In genomic region chr5:17833797-17834196, GRCm38 (mm10) we compare ENCODE assay signal across 17 mouse cellular contexts.
"Had no signal": no experiment of that assay in that cellular context is flagged by ENCODE, and none has a peak within 500 bp of the region (broad histone marks: within the 10 kb centered on the region; RNA-seq: fewer than 3 reads in every experiment).

No protein-coding gene starts in this region.

- H3K27me3 ChIP-seq: midbrain, embryonic 12.5 days; neural tube, embryonic 13.5 days; neural tube, embryonic 15.5 days; stomach, embryonic 15.5 days had no signal

- H3K27ac ChIP-seq: midbrain, embryonic 10.5 days; midbrain, embryonic 12.5 days; neural tube, embryonic 13.5 days; neural tube, embryonic 15.5 days; stomach, embryonic 15.5 days; stomach, postnatal 0 days had no signal

- DNase-seq: liver, postnatal 0 days; lung, embryonic 14.5 days; lung, postnatal 10 days; lung, postnatal 4 days; midbrain, embryonic 14.5 days; retina, postnatal 1 day; right cerebral cortex, adult 18-20 months; thymus, adult 2 months; thymus, postnatal 25 days; thymus, postnatal 4 days had no signal

- H3K4me3 ChIP-seq: midbrain, embryonic 10.5 days; midbrain, embryonic 12.5 days; myocyte; neural tube, embryonic 13.5 days; neural tube, embryonic 15.5 days; stomach, embryonic 15.5 days had no signal

- H3K9me3 ChIP-seq: midbrain, embryonic 10.5 days; midbrain, embryonic 12.5 days; neural tube, embryonic 13.5 days; neural tube, embryonic 15.5 days; stomach, embryonic 15.5 days had no signal

- H3K36me3 ChIP-seq: midbrain, embryonic 10.5 days; midbrain, embryonic 12.5 days; neural tube, embryonic 13.5 days; neural tube, embryonic 15.5 days; stomach, embryonic 15.5 days had no signal

- H3K4me1 ChIP-seq: midbrain, embryonic 10.5 days; midbrain, embryonic 12.5 days; neural tube, embryonic 13.5 days; neural tube, embryonic 15.5 days; stomach, embryonic 15.5 days had no signal

- H3K4me2 ChIP-seq: lung, embryonic 14.5 days; midbrain, embryonic 12.5 days; neural tube, embryonic 13.5 days; neural tube, embryonic 15.5 days; stomach, embryonic 15.5 days had no signal

- H3K9ac ChIP-seq: liver, postnatal 0 days; lung, embryonic 14.5 days; midbrain, embryonic 12.5 days; neural tube, embryonic 13.5 days; neural tube, embryonic 15.5 days; stomach, embryonic 15.5 days had no signal
